Mouse (Mus musculus) liver, embryonic 14.5 days (tissue): ENCODE data around the gene Lsm3. TPM values are rescaled to one million over a fixed set of nuclear protein-coding genes. Genes with fewer than 3 reads are reported as not detected.

Source experiments
- ATAC-seq: fragments of 200-750 bp; cut with Nextera tagmentation; 2 replicates; pipeline ENCODE4 v1.8.0; 2017; ENCODE audit warnings: moderate number of reproducible peaks, mild to moderate bottlenecking, moderate library complexity; ENCODE audit not compliant: insufficient read depth
- DNase-seq, 3 experiments: peaks; one replicate each; pipeline ENCODE4 v3.0.0-alpha.2; 2012 to 2013; ENCODE audit warnings: low read depth in 3 of 3, low spot score in 3 of 3
- H3K27ac ChIP-seq: fragments of 300-500 bp; sonication (generic); 2 replicates; pipeline ENCODE4 v1.5.1; 2014; ENCODE audit warnings: moderate library complexity, mild to moderate bottlenecking, control low read depth, inconsistent platforms
- H3K27me3 ChIP-seq: fragments of 300-500 bp; sonication (generic); 2 replicates; pipeline ENCODE4 v1.6.1; 2014; ENCODE audit warnings: mild to moderate bottlenecking, low read length, moderate library complexity; ENCODE audit not compliant: control insufficient read depth, insufficient read depth
- H3K36me3 ChIP-seq: fragments of 300-500 bp; sonication (generic); replicated peaks from 2 replicates; pipeline ENCODE4 v1.6.1; 2014; ENCODE audit warnings: low read depth; ENCODE audit not compliant: control insufficient read depth, insufficient read depth
- H3K4me1 ChIP-seq, 2 experiments: fragments of 200-500 bp in 1 of 2; fragments of 300-500 bp in 1 of 2; sonication (generic) in 1 of 2; replicated peaks; 2 replicates each; pipeline ENCODE4 v1.6.1; 2012 to 2014; ENCODE audit warnings: antibody characterized with exemption in 1 of 2, inconsistent platforms in 1 of 2, low read length in 1 of 2; ENCODE audit not compliant: control insufficient read depth in 2 of 2, insufficient read depth in 2 of 2
- H3K4me2 ChIP-seq: fragments of 300-500 bp; sonication (generic); 2 replicates; pipeline ENCODE4 v1.6.1; 2014; ENCODE audit warnings: low read depth, mild to moderate bottlenecking, control low read depth, moderate library complexity
- H3K4me3 ChIP-seq, 2 experiments: fragments of 200-500 bp in 1 of 2; fragments of 300-500 bp in 1 of 2; sonication (generic) in 1 of 2; 2 replicates each; pipeline ENCODE4 v1.5.1; 2012 to 2014; ENCODE audit warnings: low read depth in 2 of 2, low read length in 2 of 2, mild to moderate bottlenecking in 2 of 2, control low read depth in 1 of 2, inconsistent platforms in 1 of 2, moderate library complexity in 1 of 2; ENCODE audit not compliant: insufficient read depth in 1 of 2
- H3K9ac ChIP-seq: fragments of 300-500 bp; sonication (generic); replicated peaks from 2 replicates; pipeline ENCODE4 v1.6.1; 2014; ENCODE audit warnings: mild to moderate bottlenecking, control low read depth, moderate library complexity
- H3K9me3 ChIP-seq: fragments of 300-500 bp; sonication (generic); 2 replicates; pipeline ENCODE4 v1.6.1; 2016; ENCODE audit warnings: low read length, mixed read lengths; ENCODE audit not compliant: control insufficient read depth
- CTCF ChIP-seq: IDR thresholded peaks from 2 replicates; pipeline ENCODE4 v1.5.1; 2016; ENCODE audit warnings: antibody characterized with exemption, low read depth, control low read depth
- EP300 ChIP-seq: IDR thresholded peaks from 2 replicates; pipeline ENCODE4 v1.6.1; 2016; ENCODE audit warnings: antibody characterized with exemption, low read depth
- WGBS: fragments of 180-500 bp; shearing (Covaris S2); extraction: QIAGEN DNeasy Blood & Tissue Kit; methylation state at CpG from one replicate; pipeline ENCODE4 v1.1.7; 2014; ENCODE audit not compliant: insufficient replicate concordance; 5-methylcytosine and 5-hydroxymethylcytosine counted together
- polyA plus RNA-seq, 2 experiments: library from polyadenylated mRNA; depleted of rRNA in 1 of 2; stranded (reverse) in 1 of 2; unstranded in 1 of 2; fragments of >200 nt; fragmentation: Nextera tagmentation in 1 of 2; extraction: Ambion mirVana in 1 of 2; gene quantifications; 2 replicates each; pipeline versions ENCODE4 v1.2.1 to v1.2.3; 2012 to 2014

Lsm3 gene
- polyA plus RNA-seq, 2 experiments, result 84.8 to 171 TPM

GRCm38 (mm10) chr6:91560186-91560585 lies 44.5 kb downstream of the Lsm3 start:
- H3K9me3 ChIP-seq, result no peaks in the 10 kb centered on the region
- no peaks in the 10 kb centered on the region for H3K4me1 ChIP-seq
- no peak for DNase-seq
- TF ChIP-seq EP300, result no peak
- no peak for TF ChIP-seq CTCF
- H3K36me3 ChIP-seq, result no peaks in the 10 kb centered on the region
- WGBS, result 62% methylated on average over 3 of the region's 3 CpGs
- H3K9ac ChIP-seq, result no peak overlapping the region
- H3K27ac ChIP-seq, result no peak overlapping the region
- no peak overlapping the region for H3K4me2 ChIP-seq
- ATAC-seq, result no peak
- no peaks in the 10 kb centered on the region for H3K27me3 ChIP-seq
- H3K4me3 ChIP-seq, result no peak overlapping the region

GRCm38 (mm10) chr6:91563031-91563430 lies 47.3 kb downstream of the Lsm3 start:
- no peaks in the 10 kb centered on the region for H3K4me1 ChIP-seq
- no peak for ATAC-seq
- H3K4me2 ChIP-seq, result no peak overlapping the region
- TF ChIP-seq CTCF (no peak), EP300 (no peak)
- no peak overlapping the region for H3K4me3 ChIP-seq
- WGBS, result 47% methylated on average over 3 of the region's 3 CpGs
- no peak overlapping the region for H3K9ac ChIP-seq
- no peaks in the 10 kb centered on the region for H3K9me3 ChIP-seq
- no peak overlapping the region for H3K27ac ChIP-seq
- H3K27me3 ChIP-seq, result no peaks in the 10 kb centered on the region
- no peak for DNase-seq
- H3K36me3 ChIP-seq, result no peaks in the 10 kb centered on the region

- DNase-seq (no peak), ATAC-seq (no peak)
- 38% methylated on average over 9 of the region's 9 CpGs for WGBS
- no peaks in the 10 kb centered on the region for H3K4me1 ChIP-seq
- H3K27ac ChIP-seq, result no peak overlapping the region
- no peak overlapping the region for H3K4me2 ChIP-seq
- no peak overlapping the region for H3K4me3 ChIP-seq
- no peaks in the 10 kb centered on the region for H3K9me3 ChIP-seq
- H3K27me3 ChIP-seq, result no peaks in the 10 kb centered on the region
- TF ChIP-seq CTCF (no peak), EP300 (no peak)
- H3K9ac ChIP-seq, result no peak overlapping the region
- H3K36me3 ChIP-seq, result no peaks in the 10 kb centered on the region
Measured at GRCm38 (mm10) chr6:91566407-91566806, 50.7 kb downstream of the Lsm3 start.

Other genes starting within 250 kb of the Lsm3 start
- 0.01 TPM in 1 of 2 replicates, not detected in the other for gene Wnt7a, start 104.6 kb upstream of the Lsm3 start, polyA plus RNA-seq (2012; rRNA removed)
- gene Wnt7a, start 104.6 kb upstream of the Lsm3 start, polyA plus RNA-seq (2014; fragmentation: Nextera tagmentation; extraction: Ambion mirVana), result not detected in 2 replicates
- 5.0 and 6.6 TPM in 2 replicates for gene Chchd4, start 42.4 kb upstream of the Lsm3 start, polyA plus RNA-seq (2012; rRNA removed)
- gene Chchd4, start 42.4 kb upstream of the Lsm3 start, polyA plus RNA-seq (2014; fragmentation: Nextera tagmentation; extraction: Ambion mirVana), result 14.1 and 14.9 TPM in 2 replicates
- 7.1 and 7.4 TPM in 2 replicates for gene Tmem43, start 42.2 kb upstream of the Lsm3 start, polyA plus RNA-seq (2012; rRNA removed)
- gene Tmem43, start 42.2 kb upstream of the Lsm3 start, polyA plus RNA-seq (2014; fragmentation: Nextera tagmentation; extraction: Ambion mirVana), result 9.3 and 11.3 TPM in 2 replicates
- gene Xpc, start within 50 bp of the Lsm3 start, polyA plus RNA-seq (2012; rRNA removed), result 1.8 and 2.8 TPM in 2 replicates
- gene Xpc, start within 50 bp of the Lsm3 start, polyA plus RNA-seq (2014; fragmentation: Nextera tagmentation; extraction: Ambion mirVana), result 3.6 and 3.7 TPM in 2 replicates
- gene Slc6a6, start 168.1 kb downstream of the Lsm3 start, polyA plus RNA-seq (2012; rRNA removed), result 8.0 and 9.0 TPM in 2 replicates
- 7.5 and 11.4 TPM in 2 replicates for gene Slc6a6, start 168.1 kb downstream of the Lsm3 start, polyA plus RNA-seq (2014; fragmentation: Nextera tagmentation; extraction: Ambion mirVana)